Mouse (Mus musculus): ENCODE measurements around the gene Gm21304.
"Not testable (repeated sequence)": the region's sequence is repeated elsewhere in the genome, so short reads cannot be mapped to it uniquely, and the experiment has no call there.

DNA sequence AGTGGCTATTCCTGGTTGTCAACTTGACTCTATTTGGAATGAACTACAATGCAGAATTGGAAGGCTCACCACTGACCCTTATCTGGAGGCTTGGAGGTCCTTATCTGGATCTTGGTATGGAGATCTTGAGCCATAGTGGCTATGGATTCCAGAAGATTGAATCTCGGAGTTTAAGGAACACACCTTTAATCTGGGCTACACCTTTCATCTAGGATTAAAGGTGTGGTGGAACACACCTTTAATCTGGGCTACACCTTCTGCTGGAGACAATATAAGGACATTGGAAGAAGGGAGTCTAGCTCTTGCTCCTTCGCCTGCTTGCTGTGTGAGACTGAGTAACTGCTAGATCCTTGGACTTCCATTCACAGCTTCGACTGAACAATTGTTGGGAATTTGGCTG is at the start of gene Gm21304:
- TF ChIP-seq CTCF, POLR2A (IDR thresholded peaks at IDR 0.05; ENCODE audit: extremely low read depth, insufficient read depth, low read length): not testable (repeated sequence)

All from cortical plate, adult 2 months (tissue).